Mouse (Mus musculus): ENCODE results near the gene Aip.

- TF ChIP-seq CTCF (IDR thresholded peaks at IDR 0.05; ENCODE audit: control insufficient read depth, insufficient read depth, low read length) (no peak), POLR2A (IDR thresholded peaks at IDR 0.05; ENCODE audit: borderline replicate concordance, control insufficient read depth, low read depth, low read length) (no peak)
Observed at GRCm38 (mm10) chr19:4169810-4170209, 44.2 kb upstream of the Aip start.
